Mouse (Mus musculus) adrenal gland, adult 8-10 months (tissue): ENCODE results near the gene Rab8b. TPM values are rescaled to one million over a fixed set of nuclear protein-coding genes. Genes with fewer than 3 reads are reported as not detected.
"Not testable (repeated sequence)": the region's sequence is repeated elsewhere in the genome, so short reads cannot be mapped to it uniquely, and the experiment has no call there.

ENCODE experiments used
- DNase-seq: peaks from one replicate; pipeline ENCODE4 v3.0.0; 2022
- total RNA-seq, 4 experiments: library from RNA; stranded (reverse); gene quantifications; 2 replicates each; pipeline ENCODE4 v1.2.4; 2022

Rab8b gene
- total RNA-seq, 4 experiments from 2014 or later, result 15.3 to 30.9 (median 23.9) TPM

GRCm38 (mm10) chr9:66917216-66917891, 2.1 kb downstream of the Rab8b start:
- DNase-seq, result no peak

DNA sequence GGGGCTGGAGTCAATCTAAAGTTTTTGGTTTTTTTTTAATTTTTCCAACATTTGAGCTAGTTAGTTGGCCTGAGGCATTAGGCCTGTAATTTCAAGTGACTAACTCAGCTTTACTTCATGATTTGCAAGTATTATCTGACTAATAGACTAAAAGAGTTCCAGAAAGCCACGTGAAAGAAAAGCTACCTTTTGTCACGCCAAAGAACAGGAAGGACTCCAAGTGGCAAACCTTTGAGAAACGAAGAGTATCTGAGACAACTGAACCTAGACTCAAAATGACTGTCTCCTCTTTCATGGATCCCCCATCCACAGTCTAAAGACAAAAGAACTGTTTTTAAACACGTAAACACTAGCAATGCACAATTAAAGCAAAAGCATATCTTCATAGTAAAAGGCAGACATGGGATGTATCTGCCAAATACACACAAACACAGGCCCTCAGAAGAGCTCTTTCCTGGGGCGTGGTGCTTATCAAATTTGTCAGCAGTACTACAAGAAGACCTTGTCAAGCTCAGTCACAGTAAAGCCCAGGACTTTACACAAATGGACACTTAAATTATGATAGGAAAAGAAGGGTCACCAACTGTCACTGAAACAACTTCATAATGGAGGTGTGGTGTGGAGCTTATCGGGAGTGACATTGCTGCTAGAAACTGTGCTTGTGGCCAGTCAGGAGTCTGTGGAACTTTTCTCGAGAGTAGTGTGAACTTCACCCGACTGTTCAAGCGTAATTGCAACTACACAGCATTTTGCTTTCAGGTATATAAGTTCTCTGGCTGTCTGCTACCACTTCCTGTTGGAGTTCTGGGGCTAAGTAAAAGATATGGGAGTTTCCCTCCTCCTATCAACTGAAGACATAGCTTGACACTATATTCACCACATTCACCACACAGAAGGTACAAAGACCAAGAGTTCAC, 3.4 kb downstream of the Rab8b start:
- DNase-seq, result no peak

DNA sequence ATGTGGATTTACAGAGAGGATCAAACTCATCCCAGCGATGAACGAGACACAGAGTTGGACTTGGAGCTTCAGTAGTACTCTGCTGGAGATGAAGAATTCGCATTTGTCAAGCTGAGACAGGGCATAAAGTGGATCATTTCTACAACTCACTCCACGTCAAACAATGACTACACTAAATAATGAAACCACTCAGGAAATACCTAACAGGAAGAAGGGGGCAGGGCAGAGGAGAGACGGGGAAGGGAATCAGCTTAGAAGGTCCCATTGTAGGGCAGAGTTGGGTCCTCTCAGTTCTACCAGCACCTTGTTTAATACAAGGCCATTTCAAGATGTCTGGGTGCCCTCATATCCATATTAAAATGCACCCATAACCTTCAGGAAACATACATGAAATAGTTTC, 4.1 kb downstream of the Rab8b start:
- DNase-seq, result no peak

GRCm38 (mm10) chr9:66914540-66914939, 4.9 kb downstream of the Rab8b start:
- DNase-seq, result no peak

DNA sequence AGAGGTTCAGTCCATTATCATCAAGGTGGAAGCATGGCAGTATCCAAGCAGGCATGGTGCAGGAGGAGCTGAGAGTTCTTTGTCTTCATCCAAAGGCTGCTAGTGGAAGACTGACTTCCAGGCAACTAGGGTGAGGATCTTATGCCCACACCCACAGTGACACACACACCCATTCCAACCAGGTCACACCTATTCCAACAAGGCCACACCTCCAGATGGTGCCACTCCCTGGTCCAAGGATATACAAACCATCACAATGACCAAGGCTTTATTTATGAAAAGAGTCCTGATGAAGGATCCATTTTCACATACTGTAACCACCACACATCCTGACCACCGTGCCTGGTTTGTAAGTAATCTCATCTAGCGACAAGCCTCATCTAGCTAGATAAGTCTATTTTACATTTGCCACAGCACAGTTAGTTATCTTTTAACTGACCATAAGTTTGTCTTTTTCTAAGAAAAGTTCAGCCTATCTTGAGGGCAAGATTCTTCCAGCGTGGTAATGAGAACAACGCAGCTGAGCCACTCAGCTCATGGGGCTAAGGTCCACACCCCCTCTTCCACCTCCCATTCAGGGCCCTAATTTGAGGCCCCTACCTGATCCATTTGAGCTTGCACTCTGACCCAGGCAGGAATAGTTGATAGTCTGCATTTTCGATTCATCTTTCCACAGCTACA, 6.1 kb downstream of the Rab8b start:
- not testable (repeated sequence) for DNase-seq

- DNase-seq, result no peak
Observed at GRCm38 (mm10) chr9:66912304-66912703, 7.2 kb downstream of the Rab8b start.

- no peak for DNase-seq
Observed at GRCm38 (mm10) chr9:66910677-66911076, 8.8 kb downstream of the Rab8b start.

- no peak for DNase-seq
Observed at GRCm38 (mm10) chr9:66909922-66910321, 9.6 kb downstream of the Rab8b start.

DNA sequence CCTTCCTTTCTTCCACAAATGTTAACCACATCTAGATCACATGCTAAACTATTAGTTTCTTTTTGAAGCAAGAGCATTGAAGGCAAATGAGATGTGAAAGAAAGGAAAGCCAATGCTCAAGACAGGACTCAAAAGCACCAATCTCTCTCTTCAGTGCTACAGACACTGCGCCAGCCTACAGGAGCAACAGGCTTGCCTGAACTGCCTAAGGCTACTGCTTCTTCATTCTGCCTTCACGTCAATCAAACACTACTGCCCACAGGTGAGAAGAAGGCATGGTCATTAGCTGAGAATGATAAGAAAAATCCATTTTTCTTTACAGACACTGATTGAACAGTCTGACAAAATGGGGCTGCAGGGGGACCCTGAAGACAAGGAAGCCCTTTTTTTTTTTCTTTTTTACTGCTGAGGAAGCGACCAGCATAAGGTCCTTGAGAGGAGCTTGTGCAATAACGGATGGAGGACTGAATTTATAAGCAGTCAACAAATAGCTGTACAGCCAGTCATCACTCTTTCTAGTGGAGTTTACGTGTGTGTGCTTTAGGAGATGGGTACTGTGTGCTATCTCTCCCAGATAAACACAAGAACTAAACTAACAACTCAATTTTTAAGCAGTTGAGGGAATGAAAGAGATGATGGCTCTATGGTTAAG, 11.6 kb downstream of the Rab8b start:
- DNase-seq, result no peak

DNA sequence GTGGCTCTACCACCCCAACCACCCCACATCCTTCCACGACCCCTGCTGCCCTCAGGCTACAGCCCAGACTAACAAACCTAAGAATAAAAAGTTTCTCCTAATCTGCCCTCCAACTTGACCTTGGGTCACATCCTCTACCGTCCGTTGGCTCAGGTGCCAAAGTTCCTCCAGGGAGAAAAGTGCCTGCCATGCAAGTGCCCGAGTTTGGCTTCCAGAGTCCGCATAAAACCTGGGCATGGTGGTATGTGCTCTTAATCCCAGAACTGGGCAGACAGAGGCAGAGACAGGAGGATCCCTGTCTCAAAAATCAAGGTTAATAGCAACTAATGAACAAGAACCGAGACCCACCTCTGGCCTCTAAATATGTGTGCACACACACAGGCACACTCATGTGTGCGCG, 12.4 kb downstream of the Rab8b start:
- no peak for DNase-seq

GRCm38 (mm10) chr9:66905990-66906389, 13.5 kb downstream of the Rab8b start:
- no peak for DNase-seq

DNA sequence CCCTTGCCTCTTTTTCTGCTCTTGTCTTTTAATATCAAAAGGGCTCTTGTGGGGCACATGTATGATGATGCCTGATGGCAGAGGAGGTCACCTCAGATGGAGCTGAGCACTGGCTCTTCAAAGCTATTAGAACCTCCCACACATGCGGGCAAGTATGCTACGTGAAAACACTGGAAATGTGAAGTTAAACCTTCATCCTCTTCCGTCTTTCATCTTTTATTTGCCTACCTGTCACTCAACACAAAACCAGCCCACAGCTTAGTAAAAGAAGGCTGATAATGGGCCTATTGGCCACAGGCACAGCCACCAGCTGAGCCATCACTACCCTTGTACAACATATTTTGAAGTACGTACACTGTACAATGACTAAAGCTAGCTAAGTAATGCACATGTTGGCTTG, 20.0 kb downstream of the Rab8b start:
- DNase-seq, result no peak

- no peak for DNase-seq
Observed at GRCm38 (mm10) chr9:66899072-66899471, 20.4 kb downstream of the Rab8b start.

DNA sequence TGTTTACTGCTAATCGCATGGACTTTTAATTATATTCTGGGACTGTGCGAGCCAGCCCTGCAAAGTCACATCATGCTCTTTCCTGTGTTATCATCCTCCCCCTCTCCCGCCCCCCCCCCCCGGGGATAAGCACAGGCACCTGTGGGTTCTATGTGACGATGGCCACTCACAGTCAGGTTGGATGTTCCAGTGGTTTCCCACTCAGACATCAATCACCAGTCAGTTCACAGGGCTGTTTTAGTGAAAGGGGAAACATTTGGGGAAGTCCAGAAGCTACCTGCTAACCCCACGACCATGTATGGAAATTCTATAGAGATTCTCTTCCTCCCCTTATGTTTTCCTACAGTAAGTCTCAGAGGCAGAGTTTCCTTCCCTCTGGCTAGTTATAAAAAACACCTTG, 21.6 kb downstream of the Rab8b start:
- no peak for DNase-seq

DNA sequence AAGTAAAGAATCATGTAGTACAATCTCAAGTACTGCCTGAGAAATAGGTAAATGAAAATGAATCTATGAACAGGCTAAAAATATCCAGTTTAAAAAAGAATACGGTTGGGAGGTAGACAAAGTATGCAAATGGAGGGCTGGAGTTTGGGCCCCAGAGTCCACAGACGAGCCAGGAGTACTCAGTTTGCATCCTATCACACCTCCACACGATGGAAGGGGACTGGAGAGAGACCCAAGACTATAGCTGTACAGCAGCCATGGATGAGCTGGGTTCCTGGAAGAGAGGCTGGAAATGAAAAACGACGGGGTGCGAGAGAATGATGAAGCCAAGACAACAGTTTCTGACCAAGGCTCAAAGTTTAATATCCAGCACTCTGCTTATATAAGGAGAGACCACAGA, 22.5 kb downstream of the Rab8b start:
- DNase-seq, result no peak

DNA sequence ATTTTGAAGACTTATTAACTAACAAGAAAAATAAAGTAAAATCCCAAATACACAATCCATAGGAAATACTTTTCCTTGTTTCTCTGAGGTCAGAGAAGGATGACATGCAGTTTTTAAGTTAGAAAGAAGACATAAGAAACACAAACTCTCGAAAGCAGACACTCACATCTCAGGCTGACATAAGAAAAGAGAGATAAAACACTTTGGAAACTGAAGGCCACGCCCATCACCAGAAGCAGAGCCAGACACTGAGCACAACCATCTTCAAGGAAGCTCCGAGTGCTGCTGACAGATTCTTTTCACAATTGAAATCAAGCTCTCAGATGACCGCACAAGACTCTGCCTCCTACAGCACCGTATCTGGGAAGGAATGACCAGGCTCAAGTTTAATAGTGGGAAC, 23.5 kb downstream of the Rab8b start:
- DNase-seq, result no peak

- DNase-seq, result no peak
Observed at GRCm38 (mm10) chr9:66895035-66895779, 24.3 kb downstream of the Rab8b start.

- no peak for DNase-seq
Observed at GRCm38 (mm10) chr9:66894421-66894820, 25.1 kb downstream of the Rab8b start.

- not testable (repeated sequence) for DNase-seq
Observed at GRCm38 (mm10) chr9:66892456-66892855, 27.0 kb downstream of the Rab8b start.

DNA sequence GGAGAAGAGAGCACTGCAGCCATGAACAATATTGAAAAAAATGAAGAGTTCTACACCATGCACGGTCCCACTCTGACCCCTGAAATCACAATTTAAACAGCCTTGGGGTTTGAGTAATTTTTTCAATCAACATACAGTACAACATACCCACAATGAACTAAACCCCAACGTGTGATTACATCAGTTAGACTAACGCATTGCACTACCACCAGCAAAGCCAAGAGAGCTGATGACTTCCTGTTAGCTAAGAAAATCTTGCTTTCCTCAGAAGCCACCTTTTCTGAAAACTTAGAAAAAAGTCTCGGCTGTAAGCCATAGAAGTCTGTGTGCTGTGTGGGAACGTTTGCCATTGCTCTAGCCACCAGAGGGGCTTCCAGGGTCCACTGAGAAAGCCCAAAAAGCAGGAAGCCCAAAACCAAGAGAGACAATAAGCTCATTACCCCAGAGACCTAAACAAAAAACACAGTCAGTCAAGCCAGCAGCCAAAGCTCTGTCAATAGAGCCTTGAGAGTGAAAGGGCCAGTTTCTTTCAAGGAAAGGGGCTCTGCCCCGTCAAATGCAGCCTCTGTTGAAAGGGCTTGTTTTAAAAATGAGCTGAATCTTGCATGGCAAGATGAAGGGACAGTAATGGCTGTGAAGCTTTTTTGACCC, 31.4 kb downstream of the Rab8b start:
- DNase-seq, result no peak

- no peak for DNase-seq
Observed at GRCm38 (mm10) chr9:66887301-66887902, 32.1 kb downstream of the Rab8b start.
